Mouse (Mus musculus) hindbrain, postnatal 0 days (tissue): Measurements from ENCODE around the gene Espnl. TPM values are rescaled to one million over a fixed set of nuclear protein-coding genes. Genes with fewer than 3 reads are reported as not detected.

Source experiments
- ATAC-seq: fragments of 200-750 bp; cut with Nextera tagmentation; 2 replicates; pipeline ENCODE4 v1.8.0; 2017; ENCODE audit warnings: mild to moderate bottlenecking, moderate TSS enrichment, moderate library complexity
- DNase-seq: peaks from one replicate; pipeline ENCODE4 v3.0.0-alpha.2; 2015; ENCODE audit warnings: low spot score
- H3K27ac ChIP-seq: fragments of 300-500 bp; sonication (generic); 2 replicates; pipeline ENCODE4 v1.5.1; 2014; ENCODE audit warnings: mild to moderate bottlenecking
- H3K27me3 ChIP-seq: fragments of 300-500 bp; sonication (generic); 2 replicates; pipeline ENCODE4 v1.6.1; 2014; ENCODE audit warnings: low read length, mixed read lengths; ENCODE audit not compliant: insufficient read depth
- H3K36me3 ChIP-seq: fragments of 300-500 bp; sonication (generic); 2 replicates; pipeline ENCODE4 v1.6.1; 2014; ENCODE audit warnings: low read length, mixed read lengths; ENCODE audit not compliant: insufficient read depth
- H3K4me1 ChIP-seq: fragments of 300-500 bp; sonication (generic); 2 replicates; pipeline ENCODE4 v1.6.1; 2014; ENCODE audit warnings: antibody characterized with exemption, low read length, mixed read lengths; ENCODE audit not compliant: insufficient read depth
- H3K4me2 ChIP-seq: fragments of 300-500 bp; sonication (generic); 2 replicates; pipeline ENCODE4 v1.6.1; 2014; ENCODE audit warnings: low read depth, mild to moderate bottlenecking, low read length, moderate library complexity, mixed read lengths
- H3K4me3 ChIP-seq: fragments of 300-500 bp; sonication (generic); 2 replicates; pipeline ENCODE4 v1.5.1; 2014; ENCODE audit warnings: low read length
- H3K9ac ChIP-seq: fragments of 300-500 bp; sonication (generic); replicated peaks from 2 replicates; pipeline ENCODE4 v1.6.1; 2014; ENCODE audit warnings: mild to moderate bottlenecking, low read length, moderate library complexity, mixed read lengths
- H3K9me3 ChIP-seq: fragments of 300-500 bp; sonication (generic); 2 replicates; pipeline ENCODE4 v1.6.1; 2016; ENCODE audit warnings: low read length, mixed read lengths
- CTCF ChIP-seq: IDR thresholded peaks from 2 replicates; pipeline ENCODE4 v1.5.1; 2016; ENCODE audit warnings: antibody characterized with exemption, control low read depth, low read depth
- WGBS: fragments of 180-500 bp; shearing (Covaris S2); extraction: QIAGEN DNeasy Blood & Tissue Kit; methylation state at CpG from one replicate; pipeline ENCODE4 v1.1.7; 2014; 5-methylcytosine and 5-hydroxymethylcytosine counted together
- polyA plus RNA-seq: library from polyadenylated mRNA; unstranded; fragments of >200 nt; fragmentation: Nextera tagmentation; extraction: Ambion mirVana; gene quantifications from 2 replicates; pipeline ENCODE4 v1.2.1, GENCODE M21; 2015
- total RNA-seq: library from RNA; depleted of rRNA; stranded (reverse); fragments of >200 nt; gene quantifications from 2 replicates; pipeline ENCODE4 v1.2.3, GENCODE M21; 2014

Gene Espnl
- total and polyA plus RNA-seq, 2 experiments from 2014 or later: 0.10 to 0.26 TPM

- no peak overlapping the region for H3K4me3 ChIP-seq
- H3K27ac ChIP-seq: no peak overlapping the region
- 89% methylated on average over 3 of the region's 3 CpGs for WGBS
- DNase-seq: no peak
- H3K36me3 ChIP-seq: peaks cover 5% of the 10 kb centered on the region; the same call in 1 of the 2 replicates
- H3K4me2 ChIP-seq: no peak overlapping the region
- no peak for TF ChIP-seq CTCF
- H3K27me3 ChIP-seq: no peaks in the 10 kb centered on the region
- no peak overlapping the region for H3K9ac ChIP-seq
- ATAC-seq: no peak
- peaks cover 5% of the 10 kb centered on the region; the same call in 1 of the 2 replicates for H3K4me1 ChIP-seq
- no peaks in the 10 kb centered on the region for H3K9me3 ChIP-seq
Observed at GRCm38 (mm10) chr1:91301206-91301920, 20.5 kb upstream of the Espnl start.

- WGBS: 87% methylated on average over 3 of the region's 3 CpGs
- Histone ChIP-seq H3K9me3 (no peaks in the 10 kb centered on the region), H3K36me3 (peaks cover 5% of the 10 kb centered on the region; the same call in 1 of the 2 replicates), H3K27me3 (no peaks in the 10 kb centered on the region), H3K4me3 (no peak overlapping the region), H3K27ac (no peak overlapping the region), H3K9ac (no peak overlapping the region), H3K4me1 (peaks cover 5% of the 10 kb centered on the region; the same call in 1 of the 2 replicates), H3K4me2 (no peak overlapping the region)
- DNase-seq (no peak), ATAC-seq (no peak)
- no peak for TF ChIP-seq CTCF
Observed at GRCm38 (mm10) chr1:91302021-91302420, 19.9 kb upstream of the Espnl start.

GRCm38 (mm10) chr1:91304621-91305020 lies 17.3 kb upstream of the Espnl start:
- no peak for ATAC-seq
- Histone ChIP-seq H3K9ac (no peak overlapping the region), H3K4me3 (no peak overlapping the region), H3K4me2 (no peak overlapping the region), H3K36me3 (peaks cover 17% of the 10 kb centered on the region; the same call in 1 of the 2 replicates), H3K9me3 (no peaks in the 10 kb centered on the region), H3K4me1 (no peaks in the 10 kb centered on the region), H3K27ac (no peak overlapping the region), H3K27me3 (no peaks in the 10 kb centered on the region)
- TF ChIP-seq CTCF: no peak
- WGBS: 91% methylated on average over 4 of the region's 4 CpGs
- no peak for DNase-seq

GRCm38 (mm10) chr1:91309366-91310085 lies 12.3 kb upstream of the Espnl start:
- Histone ChIP-seq H3K4me1 (no peaks in the 10 kb centered on the region), H3K9ac (no peak overlapping the region), H3K36me3 (peaks cover 28% of the 10 kb centered on the region), H3K9me3 (no peaks in the 10 kb centered on the region), H3K4me2 (no peak overlapping the region), H3K27ac (no peak overlapping the region), H3K27me3 (no peaks in the 10 kb centered on the region), H3K4me3 (no peak overlapping the region)
- TF ChIP-seq CTCF: no peak
- no peak for DNase-seq
- 92% methylated on average over 13 of the region's 13 CpGs for WGBS
- ATAC-seq: no peak

GRCm38 (mm10) chr1:91312273-91312672 lies 9.6 kb upstream of the Espnl start:
- Histone ChIP-seq H3K27ac (no peak overlapping the region), H3K9ac (no peak overlapping the region), H3K4me3 (no peak overlapping the region), H3K4me1 (no peaks in the 10 kb centered on the region), H3K4me2 (no peak overlapping the region), H3K27me3 (no peaks in the 10 kb centered on the region), H3K9me3 (no peaks in the 10 kb centered on the region), H3K36me3 (peaks cover 23% of the 10 kb centered on the region)
- DNase-seq (no peak), ATAC-seq (no peak)
- no peak for TF ChIP-seq CTCF
- WGBS: 96% methylated on average over 4 of the region's 4 CpGs

GRCm38 (mm10) chr1:91313251-91313650 lies 8.6 kb upstream of the Espnl start:
- H3K36me3 ChIP-seq: peaks cover 23% of the 10 kb centered on the region
- H3K27me3 ChIP-seq: no peaks in the 10 kb centered on the region
- H3K27ac ChIP-seq: no peak overlapping the region
- TF ChIP-seq CTCF: no peak
- WGBS: 47% methylated on average over 5 of the region's 5 CpGs
- no peak overlapping the region for H3K4me3 ChIP-seq
- ATAC-seq: no peak
- H3K9ac ChIP-seq: no peak overlapping the region
- no peak overlapping the region for H3K4me2 ChIP-seq
- DNase-seq: no peak
- no peaks in the 10 kb centered on the region for H3K4me1 ChIP-seq
- H3K9me3 ChIP-seq: no peaks in the 10 kb centered on the region

GRCm38 (mm10) chr1:91317656-91318055 lies 4.2 kb upstream of the Espnl start:
- no peaks in the 10 kb centered on the region for H3K9me3 ChIP-seq
- H3K27me3 ChIP-seq: no peaks in the 10 kb centered on the region
- no peak for DNase-seq
- no peaks in the 10 kb centered on the region for H3K36me3 ChIP-seq
- no peak overlapping the region for H3K4me3 ChIP-seq
- H3K27ac ChIP-seq: no peak overlapping the region
- no peak overlapping the region for H3K9ac ChIP-seq
- TF ChIP-seq CTCF: no peak
- no peak for ATAC-seq
- H3K4me2 ChIP-seq: no peak overlapping the region
- H3K4me1 ChIP-seq: no peaks in the 10 kb centered on the region
- WGBS: 94% methylated on average over 6 of the region's 6 CpGs
